20 mouse cellular contexts compared by ENCODE assay signal in the genomic region with DNA sequence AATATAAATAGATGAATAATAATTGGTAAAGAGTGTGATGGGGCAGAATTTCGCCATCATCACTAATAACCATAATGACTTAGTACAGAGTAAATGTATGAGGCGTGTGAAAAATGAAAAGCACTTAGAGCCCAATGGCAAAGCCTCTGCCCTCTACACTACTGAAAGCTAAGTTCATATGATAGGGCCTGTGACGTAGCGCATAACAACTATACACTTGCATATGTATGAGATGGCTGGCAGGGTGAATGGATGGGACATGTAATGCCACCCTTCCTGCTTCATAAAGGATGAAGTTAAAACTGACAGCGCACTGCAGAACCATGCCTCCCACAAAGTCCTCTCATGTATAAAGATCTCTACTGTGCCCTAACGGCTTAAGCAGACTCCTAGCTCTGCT.
"Had no signal": no experiment of that assay in that cellular context is flagged by ENCODE, and none has a peak within 500 bp of the region (broad histone marks: within the 10 kb centered on the region; RNA-seq: fewer than 3 reads in every experiment).

No protein-coding gene starts in this region.

- DNase-seq: kidney, adult 2 months; kidney, postnatal 25 days; layer of hippocampus, adult 9-11 months; liver; lung, adult 18-20 months; lung, postnatal 10 days; lung, postnatal 36 days; thymus, adult 18-20 months; thymus, postnatal 36 days had no signal

- H3K9ac ChIP-seq: limb, embryonic 13.5 days; liver, embryonic 12.5 days; liver, embryonic 15.5 days; lung, embryonic 15.5 days; neural tube, embryonic 13.5 days had no signal

- H3K9me3 ChIP-seq: limb, embryonic 10.5 days; liver, embryonic 12.5 days; liver, embryonic 15.5 days; lung, embryonic 15.5 days; neural tube, embryonic 13.5 days had no signal

- H3K4me3 ChIP-seq: layer of hippocampus, adult 2 months; limb, embryonic 10.5 days; limb, embryonic 13.5 days; liver, embryonic 12.5 days; liver, embryonic 15.5 days; lung, embryonic 15.5 days; megakaryocyte, embryonic 14.5 days; midbrain, embryonic 10.5 days; myocyte; neural tube, embryonic 13.5 days had no signal

- ATAC-seq: liver, embryonic 12.5 days had no signal

- H3K4me1 ChIP-seq: limb, embryonic 10.5 days; limb, embryonic 13.5 days; liver, embryonic 12.5 days; liver, embryonic 15.5 days; lung, embryonic 15.5 days; megakaryocyte, embryonic 14.5 days; midbrain, embryonic 10.5 days had no signal

- H3K4me2 ChIP-seq: limb, embryonic 13.5 days; liver, embryonic 12.5 days; liver, embryonic 15.5 days; lung, embryonic 15.5 days; neural tube, embryonic 13.5 days had no signal

- H3K27ac ChIP-seq: kidney, postnatal 0 days; layer of hippocampus, adult 2 months; limb, embryonic 10.5 days; limb, embryonic 13.5 days; liver, embryonic 12.5 days; liver, embryonic 15.5 days; lung, embryonic 15.5 days; midbrain, embryonic 10.5 days; neural tube, embryonic 13.5 days had no signal

- H3K36me3 ChIP-seq: limb, embryonic 10.5 days; limb, embryonic 13.5 days; liver, embryonic 12.5 days; liver, embryonic 15.5 days; lung, embryonic 15.5 days; midbrain, embryonic 10.5 days; neural tube, embryonic 13.5 days had no signal

- H3K27me3 ChIP-seq: limb, embryonic 13.5 days; liver, embryonic 12.5 days; liver, embryonic 15.5 days; lung, embryonic 15.5 days; megakaryocyte, embryonic 14.5 days; neural tube, embryonic 13.5 days had no signal
